Mouse (Mus musculus) megakaryocyte, adult 5-6 weeks (primary cell): ENCODE measurements around the gene Gm20777. TPM values are rescaled to one million over a fixed set of nuclear protein-coding genes. Genes with fewer than 3 reads are reported as not detected.
"Not testable (repeated sequence)": the region's sequence is repeated elsewhere in the genome, so short reads cannot be mapped to it uniquely, and the experiment has no call there.

Source experiments
- ATAC-seq: 2 replicates; pipeline ENCODE4 v1.8.0; 2016; ENCODE audit warnings: mild to moderate bottlenecking, inconsistent platforms; ENCODE audit not compliant: poor library complexity, severe bottlenecking
- total RNA-seq, 2 experiments: library from RNA; stranded (forward) in 1 of 2; stranded (reverse) in 1 of 2; fragments of 153-499, 151-499 nt in 1 of 2; fragments of 221-1000, 200-1000 nt in 1 of 2; gene quantifications; 2 replicates each; pipeline versions ENCODE4 v1.2.3 to v1.2.4; 2015 to 2017

The Gm20777 gene
- total RNA-seq (2015) (not detected in 2 replicates), total RNA-seq (2017) (not detected in 2 replicates)

GRCm38 (mm10) chrY:10752350-10752749 is at the start of gene Gm20777:
Gene Gm20777 (minus strand): TSS chrY:10752450.
- not testable (repeated sequence) for ATAC-seq

GRCm38 (mm10) chrY:10709551-10709950 is 42.7 kb downstream of the Gm20777 start:
- not testable (repeated sequence) for ATAC-seq

GRCm38 (mm10) chrY:10708761-10709160 is 43.5 kb downstream of the Gm20777 start:
- not testable (repeated sequence) for ATAC-seq

- not testable (repeated sequence) for ATAC-seq
Measured at GRCm38 (mm10) chrY:10708226-10708625, 44.0 kb downstream of the Gm20777 start.

- not testable (repeated sequence) for ATAC-seq
Measured at GRCm38 (mm10) chrY:10706686-10707085, 45.6 kb downstream of the Gm20777 start.

Other genes with a start within 250 kb of the Gm20777 start
- gene Gm20737, start 216.4 kb downstream of the Gm20777 start, total RNA-seq (2015): not detected in 2 replicates
- gene Gm20737, start 216.4 kb downstream of the Gm20777 start, total RNA-seq (2017): not detected in 2 replicates
- not detected in 2 replicates for gene Gm21775, start 199.0 kb downstream of the Gm20777 start, total RNA-seq (2015)
- not detected in 2 replicates for gene Gm21775, start 199.0 kb downstream of the Gm20777 start, total RNA-seq (2017)
- not detected in 2 replicates for gene Gm21900, start 136.1 kb downstream of the Gm20777 start, total RNA-seq (2015)
- gene Gm21900, start 136.1 kb downstream of the Gm20777 start, total RNA-seq (2017): not detected in 2 replicates